Mouse (Mus musculus): ENCODE results near the gene Tspan11. TPM values are rescaled to one million over a fixed set of nuclear protein-coding genes. Genes with fewer than 3 reads are reported as not detected.

Gene Tspan11
- total and polyA plus RNA-seq, 3 experiments = not detected

GRCm38 (mm10) chr6:127925915-127926314, 38.5 kb downstream of the Tspan11 start:
- no peak for TF ChIP-seq E2F4 (IDR thresholded peaks at IDR 0.05; ENCODE audit: insufficient replicate concordance, low read depth, low read length)
- no peak for TF ChIP-seq RCOR1 (conservative IDR thresholded peaks at IDR 0.05; ENCODE audit: low read depth, low read length)
- TF ChIP-seq GABPA (IDR thresholded peaks at IDR 0.05; ENCODE audit: insufficient replicate concordance, low read depth, low read length) = no peak
- no peak for TF ChIP-seq PAX5 (IDR thresholded peaks at IDR 0.05; ENCODE audit: low read length)
- TF ChIP-seq IRF4 (IDR thresholded peaks at IDR 0.05; ENCODE audit: low read depth, low read length) = no peak
- H3K4me1 ChIP-seq (ENCODE audit: control insufficient read depth in 1 of 2, insufficient read depth in 2 of 2) = peaks cover 0 to 2% of the 10 kb centered on the region in 2 experiments; a peak in 1 of 4 replicates
- no peak overlapping the region for H3K9ac ChIP-seq (ENCODE audit: insufficient read depth, low read depth)
- H3K79me2 ChIP-seq (replicated peaks; ENCODE audit: control insufficient read depth, extremely low read depth, insufficient read depth, poor library complexity, severe bottlenecking) = no peaks in the 10 kb centered on the region
- no peaks in the 10 kb centered on the region for H3K9me3 ChIP-seq (replicated peaks; ENCODE audit: low read length)
- no peak for DNase-seq (ENCODE audit: extremely low read depth)
- in situ Hi-C loops (cut with MboI; ENCODE audit: low pct_ligation_motif_present, low pct_unique_long_range_greater_than_20kb, low sequenced_read_pairs) = no loop called here
- H3K27me3 ChIP-seq (replicated peaks) = peaks cover 92% of the 10 kb centered on the region
- H3K4me3 ChIP-seq (replicated peaks in 1 of 3; ENCODE audit: low read depth in 2 of 3, low read length in 2 of 3, poor library complexity in 1 of 3) = no peak overlapping the region
- dilution Hi-C loops (cut with MboI; ENCODE audit: extremely low pct_ligation_motif_present, extremely low pct_unique_long_range_greater_than_20kb, low sequenced_read_pairs) = no loop called here
- H3K36me3 ChIP-seq (replicated peaks in 1 of 2; ENCODE audit: control insufficient read depth in 1 of 2, insufficient read depth in 1 of 2, low read length in 1 of 2) = no peaks in the 10 kb centered on the region
- no peak overlapping the region for H3K27ac ChIP-seq (ENCODE audit: insufficient read depth, low read depth)
- H3K4me2 ChIP-seq (ENCODE audit: insufficient read depth, low read depth, poor library complexity, severe bottlenecking) = no peak overlapping the region

GRCm38 (mm10) chr6:127928682-127929081, 41.3 kb downstream of the Tspan11 start:
- no peak for DNase-seq (ENCODE audit: extremely low read depth)
- Histone ChIP-seq H3K27me3 (replicated peaks) (peaks cover 92% of the 10 kb centered on the region), H3K27ac (ENCODE audit: insufficient read depth, low read depth) (no peak overlapping the region), H3K9ac (ENCODE audit: insufficient read depth, low read depth) (no peak overlapping the region), H3K4me1 (ENCODE audit: control insufficient read depth in 1 of 2, insufficient read depth in 2 of 2) (no peaks in the 10 kb centered on the region), H3K9me3 (replicated peaks; ENCODE audit: low read length) (peaks cover 2% of the 10 kb centered on the region), H3K79me2 (replicated peaks; ENCODE audit: control insufficient read depth, extremely low read depth, insufficient read depth, poor library complexity, severe bottlenecking) (no peaks in the 10 kb centered on the region), H3K4me2 (ENCODE audit: insufficient read depth, low read depth, poor library complexity, severe bottlenecking) (no peak overlapping the region), H3K36me3 (replicated peaks in 1 of 2; ENCODE audit: control insufficient read depth in 1 of 2, insufficient read depth in 1 of 2, low read length in 1 of 2) (no peaks in the 10 kb centered on the region), H3K4me3 (replicated peaks in 1 of 3; ENCODE audit: low read depth in 2 of 3, low read length in 2 of 3, poor library complexity in 1 of 3) (no peak overlapping the region)
- TF ChIP-seq PAX5 (IDR thresholded peaks at IDR 0.05; ENCODE audit: low read length) = no peak
- TF ChIP-seq BHLHE40 (IDR thresholded peaks at IDR 0.05; ENCODE audit: low read depth, low read length) = no peak
- TF ChIP-seq ZMIZ1 (IDR thresholded peaks at IDR 0.05; ENCODE audit: low read depth, low read length) = no peak
- TF ChIP-seq CHD1 (IDR thresholded peaks at IDR 0.05; ENCODE audit: low read depth, low read length) = no peak
- TF ChIP-seq NRF1 (IDR thresholded peaks at IDR 0.05; ENCODE audit: low read depth, low read length) = no peak
- TF ChIP-seq SMC3 (IDR thresholded peaks at IDR 0.05; ENCODE audit: low read depth, low read length) = no peak
- TF ChIP-seq JUND (conservative IDR thresholded peaks at IDR 0.05; ENCODE audit: low read depth, low read length) = no peak
- TF ChIP-seq MXI1 (IDR thresholded peaks at IDR 0.05; ENCODE audit: low read depth, low read length) = no peak
- TF ChIP-seq NELFE (IDR thresholded peaks at IDR 0.05; ENCODE audit: low read depth, low read length) = no peak
- no peak for TF ChIP-seq SIN3A (IDR thresholded peaks at IDR 0.05; ENCODE audit: low read length)
- no peak for TF ChIP-seq USF2 (conservative IDR thresholded peaks at IDR 0.05; ENCODE audit: low read depth, low read length)
- TF ChIP-seq MAX (IDR thresholded peaks at IDR 0.05; ENCODE audit: low read length) = no peak
- no peak for TF ChIP-seq HCFC1 (IDR thresholded peaks at IDR 0.05; ENCODE audit: low read depth, low read length)
- TF ChIP-seq ZKSCAN1 (IDR thresholded peaks at IDR 0.05; ENCODE audit: borderline replicate concordance, low read depth, low read length) = no peak
- TF ChIP-seq ETS1 (conservative IDR thresholded peaks at IDR 0.05; ENCODE audit: low read depth, low read length) = no peak
- no peak for TF ChIP-seq MEF2A (IDR thresholded peaks at IDR 0.05; ENCODE audit: borderline replicate concordance, low read depth, low read length)
- no peak for TF ChIP-seq TBP (conservative IDR thresholded peaks at IDR 0.05; ENCODE audit: low read depth, low read length)
- in situ Hi-C loops (cut with MboI; ENCODE audit: low pct_ligation_motif_present, low pct_unique_long_range_greater_than_20kb, low sequenced_read_pairs) (no loop called here), dilution Hi-C loops (cut with MboI; ENCODE audit: extremely low pct_ligation_motif_present, extremely low pct_unique_long_range_greater_than_20kb, low sequenced_read_pairs) (no loop called here)

Data from CH12.LX (cell line).